Mouse (Mus musculus) heart, postnatal 0 days (tissue): ENCODE data around the gene Tapbpl.

Experiments used
- CTCF ChIP-seq: IDR thresholded peaks from 2 replicates; pipeline ENCODE4 v1.5.1; 2016; ENCODE audit warnings: antibody characterized with exemption, control low read depth, low read depth
- EP300 ChIP-seq: IDR thresholded peaks from 2 replicates; pipeline ENCODE4 v1.6.1; 2016; ENCODE audit warnings: antibody characterized with exemption, low read depth

DNA sequence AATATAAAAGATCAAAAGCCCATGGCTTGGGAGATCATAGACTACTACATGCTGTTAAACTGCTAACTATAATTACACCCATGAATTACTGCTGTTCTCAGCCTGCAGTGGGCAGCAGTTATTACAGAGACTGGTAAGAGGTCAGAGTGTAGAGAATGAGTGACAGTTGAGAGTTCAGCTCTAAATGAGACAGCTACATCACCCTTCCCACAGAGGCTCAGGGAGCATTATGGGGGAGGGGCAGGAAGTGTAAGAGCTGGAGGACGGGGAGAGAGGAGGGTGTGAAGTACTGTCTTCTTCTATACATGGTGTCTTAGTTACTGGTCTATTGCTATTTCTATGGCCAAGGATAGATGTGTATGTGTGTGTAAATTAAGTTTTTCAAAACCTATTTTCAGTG lies 12.9 kb upstream of the Tapbpl start:
- no peak for TF ChIP-seq CTCF
- no peak for TF ChIP-seq EP300
